Mouse (Mus musculus) mouse trophoblast stem cell (cell line): Measurements from ENCODE around the gene Adamts15.

Source experiments
- in situ Hi-C, 2 experiments: fragments of 300-500 bp; cut with MseI, MboI; formaldehyde crosslinking; loops; 2 replicates in 1 of 2; 3 replicates in 1 of 2; pipeline ENCODE4 v1.15.1; 2025

Adamts15 gene

GRCm38 (mm10) chr9:30921261-30922103, 770 bp downstream of the Adamts15 start:
- in situ Hi-C loops, result no loop called here

- in situ Hi-C loops, result no loop called here
Observed at GRCm38 (mm10) chr9:30920736-30921135, 1.5 kb downstream of the Adamts15 start.

GRCm38 (mm10) chr9:30919686-30920085, 2.6 kb downstream of the Adamts15 start:
- in situ Hi-C loops, result no loop called here

GRCm38 (mm10) chr9:30918466-30919356, 3.5 kb downstream of the Adamts15 start:
- in situ Hi-C loops, result no loop called here

- in situ Hi-C loops, result no loop called here
Observed at GRCm38 (mm10) chr9:30916266-30916968, 5.8 kb downstream of the Adamts15 start.

- in situ Hi-C loops, result no loop called here
Observed at GRCm38 (mm10) chr9:30914241-30914640, 8.0 kb downstream of the Adamts15 start.

- in situ Hi-C loops, result no loop called here
Observed at GRCm38 (mm10) chr9:30913429-30913828, 8.8 kb downstream of the Adamts15 start.

GRCm38 (mm10) chr9:30912161-30912560, 10.1 kb downstream of the Adamts15 start:
- in situ Hi-C loops, result no loop called here

- in situ Hi-C loops, result no loop called here
Observed at GRCm38 (mm10) chr9:30910491-30910890, 11.8 kb downstream of the Adamts15 start.

- in situ Hi-C loops, result no loop called here
Observed at GRCm38 (mm10) chr9:30908973-30909372, 13.3 kb downstream of the Adamts15 start.

- in situ Hi-C loops, result no loop called here
Observed at GRCm38 (mm10) chr9:30908296-30908690, 14.0 kb downstream of the Adamts15 start.

- in situ Hi-C loops, result no loop called here
Observed at GRCm38 (mm10) chr9:30907677-30908295, 14.5 kb downstream of the Adamts15 start.

GRCm38 (mm10) chr9:30906426-30906825, 15.8 kb downstream of the Adamts15 start:
- in situ Hi-C loops, result no loop called here

- in situ Hi-C loops, result no loop called here
Observed at GRCm38 (mm10) chr9:30905861-30906260, 16.4 kb downstream of the Adamts15 start.

- in situ Hi-C loops, result no loop called here
Observed at GRCm38 (mm10) chr9:30903266-30903665, 19.0 kb downstream of the Adamts15 start.

- in situ Hi-C loops, result no loop called here
Observed at GRCm38 (mm10) chr9:30902641-30903040, 19.6 kb downstream of the Adamts15 start.

GRCm38 (mm10) chr9:30902152-30902551, 20.1 kb downstream of the Adamts15 start:
- in situ Hi-C loops, result no loop called here

- in situ Hi-C loops, result no loop called here
Observed at GRCm38 (mm10) chr9:30897169-30897568, 25.1 kb downstream of the Adamts15 start.

GRCm38 (mm10) chr9:30896752-30897151, 25.5 kb downstream of the Adamts15 start:
- in situ Hi-C loops, result no loop called here

GRCm38 (mm10) chr9:30895618-30896017, 26.6 kb downstream of the Adamts15 start:
- in situ Hi-C loops, result no loop called here

GRCm38 (mm10) chr9:30886276-30886675, 36.0 kb downstream of the Adamts15 start:
- in situ Hi-C loops, result no loop called here
